Mouse (Mus musculus) testis, adult 2 months (tissue): Measurements from ENCODE around the gene Tapt1.

Experiments
- CTCF ChIP-seq: fragments of 200-500 bp; IDR thresholded peaks from 2 replicates; pipeline ENCODE4 v1.5.1; 2012; ENCODE audit warnings: low read depth, mild to moderate bottlenecking, inconsistent platforms, low read length, moderate library complexity; ENCODE audit not compliant: control insufficient read depth, insufficient read depth, insufficient replicate concordance
- POLR2A ChIP-seq: fragments of 200-500 bp; IDR thresholded peaks from 2 replicates; pipeline ENCODE4 v1.6.1; 2012; ENCODE audit warnings: low read depth, mild to moderate bottlenecking, inconsistent platforms, low read length, moderate library complexity; ENCODE audit not compliant: control insufficient read depth

GRCm38 (mm10) chr5:44261691-44262090 is 35.3 kb upstream of the Tapt1 start:
- TF ChIP-seq POLR2A: no peak
- TF ChIP-seq CTCF: no peak
